Mouse (Mus musculus): ENCODE results near the gene Slc47a1.

GRCm38 (mm10) chr11:61400681-61401346, 22.7 kb upstream of the Slc47a1 start:
- TF ChIP-seq CTCF (IDR thresholded peaks at IDR 0.05; ENCODE audit: borderline replicate concordance, extremely low read depth, insufficient read depth, insufficient read length), result no peak
- no peak for TF ChIP-seq POLR2A (IDR thresholded peaks at IDR 0.05; ENCODE audit: borderline replicate concordance, extremely low read depth, insufficient read depth, insufficient read length, poor library complexity, severe bottlenecking)

Data from brain, embryonic 14.5 days (tissue).